Mouse (Mus musculus) heart, embryonic 11.5 days (tissue): ENCODE data around the gene Exoc8. TPM values are rescaled to one million over a fixed set of nuclear protein-coding genes. Genes with fewer than 3 reads are reported as not detected.

Experiments
- ATAC-seq: fragments of 200-750 bp; cut with Nextera tagmentation; replicated peaks from 2 replicates; pipeline ENCODE4 v1.8.0; 2017; ENCODE audit warnings: moderate library complexity; ENCODE audit not compliant: insufficient number of reproducible peaks, low FRiP score, low TSS enrichment
- H3K27ac ChIP-seq: fragments of 300-500 bp; sonication (generic); 2 replicates; pipeline ENCODE4 v1.5.1; 2014; ENCODE audit warnings: mild to moderate bottlenecking, low read depth, low read length
- H3K27me3 ChIP-seq: fragments of 300-500 bp; sonication (generic); 2 replicates; pipeline ENCODE4 v1.6.1; 2014; ENCODE audit warnings: mild to moderate bottlenecking, low read length, mixed read lengths; ENCODE audit not compliant: control insufficient read depth, insufficient read depth
- H3K36me3 ChIP-seq: fragments of 300-500 bp; sonication (generic); 2 replicates; pipeline ENCODE4 v1.6.1; 2014; ENCODE audit warnings: mild to moderate bottlenecking, low read length, moderate library complexity, mixed read lengths; ENCODE audit not compliant: control insufficient read depth, insufficient read depth
- H3K4me1 ChIP-seq: fragments of 300-500 bp; sonication (generic); 2 replicates; pipeline ENCODE4 v1.6.1; 2014; ENCODE audit warnings: low read length; ENCODE audit not compliant: control insufficient read depth, insufficient read depth
- H3K4me2 ChIP-seq: fragments of 300-500 bp; sonication (generic); 2 replicates; pipeline ENCODE4 v1.6.1; 2014; ENCODE audit warnings: mild to moderate bottlenecking, moderate library complexity
- H3K4me3 ChIP-seq: fragments of 300-500 bp; sonication (generic); 2 replicates; pipeline ENCODE4 v1.5.1; 2014; ENCODE audit warnings: low read depth, low read length
- H3K9ac ChIP-seq: fragments of 300-500 bp; sonication (generic); 2 replicates; pipeline ENCODE4 v1.6.1; 2014; ENCODE audit warnings: mild to moderate bottlenecking, low read depth, low read length, moderate library complexity
- H3K9me3 ChIP-seq: fragments of 300-500 bp; sonication (generic); replicated peaks from 2 replicates; pipeline ENCODE4 v1.6.1; 2016; ENCODE audit warnings: low read length; ENCODE audit not compliant: control insufficient read depth
- WGBS: fragments of 180-500 bp; shearing (Covaris S2); extraction: QIAGEN DNeasy Blood & Tissue Kit; methylation state at CpG from one replicate; pipeline ENCODE4 v1.1.7; 2014; ENCODE audit not compliant: insufficient replicate concordance; 5-methylcytosine and 5-hydroxymethylcytosine counted together
- polyA plus RNA-seq: library from polyadenylated mRNA; unstranded; fragments of >200 nt; fragmentation: Nextera tagmentation; extraction: Ambion mirVana; gene quantifications from 2 replicates; pipeline ENCODE4 v1.2.1, GENCODE M21; 2014

The Exoc8 gene
- 5.4 and 5.9 TPM in 2 replicates for polyA plus RNA-seq

GRCm38 (mm10) chr8:124897386-124898250 lies at the start of gene Exoc8, which contains the start of gene Sprtn:
Gene Exoc8, minus strand, starts transcription at chr8:124897705.
Gene Sprtn, plus strand, starts transcription at chr8:124897886.
- Histone ChIP-seq H3K27ac (peak within 1 kb of the TSS; percentile 75), H3K4me2 (peak within 1 kb of the TSS; percentile 100), H3K9ac (peak within 1 kb of the TSS; percentile 88), H3K4me3 (peak within 1 kb of the TSS; percentile 99), H3K9me3 (no peaks in the 10 kb centered on the region), H3K27me3 (no peaks in the 10 kb centered on the region), H3K36me3 (peaks cover 16% of the 10 kb centered on the region), H3K4me1 (peaks cover 19% of the 10 kb centered on the region)
- peak; percentile 84 for ATAC-seq
- under 1% methylated on average over 114 of the region's 114 CpGs for WGBS

GRCm38 (mm10) chr8:124944406-124944805 lies 46.9 kb upstream of the Exoc8 start:
- 62% methylated on average over 7 of the region's 7 CpGs for WGBS
- Histone ChIP-seq H3K9ac (no peak overlapping the region), H3K4me2 (no peak overlapping the region), H3K9me3 (no peaks in the 10 kb centered on the region), H3K27me3 (no peaks in the 10 kb centered on the region), H3K4me3 (no peak overlapping the region), H3K36me3 (no peaks in the 10 kb centered on the region; the same call in 1 of the 2 replicates), H3K4me1 (peaks cover 27% of the 10 kb centered on the region), H3K27ac (no peak overlapping the region)
- no peak for ATAC-seq

GRCm38 (mm10) chr8:124943801-124944200 lies 46.3 kb upstream of the Exoc8 start:
- Histone ChIP-seq H3K4me3 (no peak overlapping the region), H3K4me2 (no peak overlapping the region), H3K9ac (no peak overlapping the region), H3K4me1 (peaks cover 27% of the 10 kb centered on the region), H3K36me3 (peaks cover 5% of the 10 kb centered on the region), H3K27ac (no peak overlapping the region), H3K9me3 (no peaks in the 10 kb centered on the region), H3K27me3 (no peaks in the 10 kb centered on the region)
- no peak for ATAC-seq
- WGBS = 95% methylated on average over 6 of the region's 6 CpGs

- Histone ChIP-seq H3K36me3 (peaks cover 6% of the 10 kb centered on the region), H3K9ac (no peak overlapping the region), H3K4me2 (peak overlapping the region; percentile 14; the same call in 1 of the 2 replicates), H3K4me3 (no peak overlapping the region), H3K9me3 (no peaks in the 10 kb centered on the region), H3K27ac (peak overlapping the region; percentile 85), H3K4me1 (peaks cover 18% of the 10 kb centered on the region), H3K27me3 (no peaks in the 10 kb centered on the region)
- ATAC-seq = no peak
- 74% methylated on average over 4 of the region's 4 CpGs for WGBS
These were observed 39.8 kb upstream of the Exoc8 start for GRCm38 (mm10) chr8:124937293-124937692.

GRCm38 (mm10) chr8:124936699-124937098 lies 39.2 kb upstream of the Exoc8 start:
- H3K4me2 ChIP-seq = no peak overlapping the region
- no peaks in the 10 kb centered on the region for H3K27me3 ChIP-seq
- WGBS = 92% methylated on average over 10 of the region's 10 CpGs
- peaks cover 18% of the 10 kb centered on the region for H3K4me1 ChIP-seq
- no peaks in the 10 kb centered on the region for H3K9me3 ChIP-seq
- ATAC-seq = no peak
- peaks cover 6% of the 10 kb centered on the region for H3K36me3 ChIP-seq
- no peak overlapping the region for H3K4me3 ChIP-seq
- peak overlapping the region; percentile 85 for H3K27ac ChIP-seq
- H3K9ac ChIP-seq = no peak overlapping the region

- no peak overlapping the region for H3K4me2 ChIP-seq
- H3K9ac ChIP-seq = no peak overlapping the region
- WGBS = 68% methylated on average over 5 of the region's 5 CpGs
- no peak overlapping the region for H3K4me3 ChIP-seq
- no peak for ATAC-seq
- no peak overlapping the region for H3K27ac ChIP-seq
- H3K4me1 ChIP-seq = peaks cover 23% of the 10 kb centered on the region
- no peaks in the 10 kb centered on the region for H3K9me3 ChIP-seq
- H3K36me3 ChIP-seq = peaks cover 9% of the 10 kb centered on the region
- H3K27me3 ChIP-seq = no peaks in the 10 kb centered on the region
These were observed 37.6 kb upstream of the Exoc8 start for GRCm38 (mm10) chr8:124935116-124935515.

- WGBS = 79% methylated on average over 3 of the region's 3 CpGs
- Histone ChIP-seq H3K27me3 (no peaks in the 10 kb centered on the region), H3K36me3 (0 out of 2 replicates have a peak, but pooled peaks cover 2% of the 10 kb centered on the region), H3K4me2 (no peak overlapping the region), H3K9ac (no peak overlapping the region), H3K4me1 (peaks cover 28% of the 10 kb centered on the region), H3K27ac (no peak overlapping the region), H3K9me3 (no peaks in the 10 kb centered on the region), H3K4me3 (no peak overlapping the region)
- ATAC-seq = no peak
These were observed 34.9 kb upstream of the Exoc8 start for GRCm38 (mm10) chr8:124932435-124932834.

GRCm38 (mm10) chr8:124930649-124931048 lies 33.1 kb upstream of the Exoc8 start:
- Histone ChIP-seq H3K9me3 (no peaks in the 10 kb centered on the region), H3K9ac (no peak overlapping the region), H3K4me3 (no peak overlapping the region), H3K36me3 (0 out of 2 replicates have a peak, but pooled peaks cover 2% of the 10 kb centered on the region), H3K4me2 (no peak overlapping the region), H3K27ac (peak overlapping the region; percentile 42; the same call in 1 of the 2 replicates), H3K4me1 (peaks cover 34% of the 10 kb centered on the region), H3K27me3 (no peaks in the 10 kb centered on the region)
- no peak for ATAC-seq
- WGBS = 89% methylated on average over 4 of the region's 4 CpGs
